Mouse (Mus musculus): ENCODE results near the gene Gpatch8. TPM values are rescaled to one million over a fixed set of nuclear protein-coding genes. Genes with fewer than 3 reads are reported as not detected.

The Gpatch8 gene
- polyA plus RNA-seq, 1 experiment from 2014 or later = 36.1 TPM

- ATAC-seq (ENCODE audit: low read depth) (no peak), DNase-seq (ENCODE audit: low spot score) (no peak)
- no peaks in the 10 kb centered on the region for H3K36me3 ChIP-seq (ENCODE audit: control insufficient read depth, insufficient read depth, low read length)
- peaks cover 11% of the 10 kb centered on the region for H3K4me1 ChIP-seq (ENCODE audit: control insufficient read depth, insufficient read depth, low read length)
- H3K27me3 ChIP-seq (replicated peaks; ENCODE audit: control insufficient read depth, insufficient read depth, low read length) = 0 out of 2 replicates have a peak, but pooled peaks cover 8% of the 10 kb centered on the region
- H3K9me3 ChIP-seq (ENCODE audit: control insufficient read depth, low read length) = no peaks in the 10 kb centered on the region
- H3K4me2 ChIP-seq (ENCODE audit: low read depth, low read length) = no peak overlapping the region
- no peak overlapping the region for H3K27ac ChIP-seq (replicated peaks; ENCODE audit: low read depth, low read length)
- WGBS = 72% methylated on average over 3 of the region's 3 CpGs
- H3K9ac ChIP-seq (ENCODE audit: low read depth, low read length) = no peak overlapping the region
- no peak overlapping the region for H3K4me3 ChIP-seq (ENCODE audit: low read depth, low read length)
These were observed 94.4 kb downstream of the Gpatch8 start for GRCm38 (mm10) chr11:102461764-102462163.

GRCm38 (mm10) chr11:102460541-102460940 is 95.7 kb downstream of the Gpatch8 start:
- no peaks in the 10 kb centered on the region for H3K36me3 ChIP-seq (ENCODE audit: control insufficient read depth, insufficient read depth, low read length)

GRCm38 (mm10) chr11:102455740-102456396 is 100.3 kb downstream of the Gpatch8 start:
- peak overlapping the region; percentile 62 for H3K9ac ChIP-seq (ENCODE audit: low read depth, low read length)
- no peaks in the 10 kb centered on the region; the same call in 1 of the 2 replicates for H3K4me1 ChIP-seq (ENCODE audit: control insufficient read depth, insufficient read depth, low read length)
- H3K36me3 ChIP-seq (ENCODE audit: control insufficient read depth, insufficient read depth, low read length) = no peaks in the 10 kb centered on the region
- ATAC-seq (ENCODE audit: low read depth) (peak; percentile 90), DNase-seq (ENCODE audit: low spot score) (peak; percentile 93)
- 1% methylated on average over 17 of the region's 40 CpGs for WGBS
- H3K4me3 ChIP-seq (ENCODE audit: low read depth, low read length) = peak overlapping the region; percentile 53
- no peaks in the 10 kb centered on the region for H3K9me3 ChIP-seq (ENCODE audit: control insufficient read depth, low read length)
- peak overlapping the region; percentile 93 for H3K4me2 ChIP-seq (ENCODE audit: low read depth, low read length)
- H3K27ac ChIP-seq (replicated peaks; ENCODE audit: low read depth, low read length) = 0 out of 2 replicates have a peak overlapping the region, but pooled peaks have one; percentile 8
- H3K27me3 ChIP-seq (replicated peaks; ENCODE audit: control insufficient read depth, insufficient read depth, low read length) = no peaks in the 10 kb centered on the region

More at GRCm38 (mm10) chr11:102460541-102460940, 95.7 kb downstream of the Gpatch8 start:
- ATAC-seq (ENCODE audit: low read depth) (no peak), DNase-seq (ENCODE audit: low spot score) (no peak)
- Histone ChIP-seq H3K9me3 (ENCODE audit: control insufficient read depth, low read length) (no peaks in the 10 kb centered on the region), H3K4me3 (ENCODE audit: low read depth, low read length) (no peak overlapping the region), H3K27me3 (replicated peaks; ENCODE audit: control insufficient read depth, insufficient read depth, low read length) (0 out of 2 replicates have a peak, but pooled peaks cover 7% of the 10 kb centered on the region), H3K9ac (ENCODE audit: low read depth, low read length) (no peak overlapping the region), H3K27ac (replicated peaks; ENCODE audit: low read depth, low read length) (no peak overlapping the region), H3K4me2 (ENCODE audit: low read depth, low read length) (no peak overlapping the region), H3K4me1 (ENCODE audit: control insufficient read depth, insufficient read depth, low read length) (peaks cover under 1% of the 10 kb centered on the region)
- WGBS = 48% methylated on average over 16 of the region's 16 CpGs

GRCm38 (mm10) chr11:102453131-102453530 is 103.1 kb downstream of the Gpatch8 start:
- no peak overlapping the region for H3K4me3 ChIP-seq (ENCODE audit: low read depth, low read length)
- H3K36me3 ChIP-seq (ENCODE audit: control insufficient read depth, insufficient read depth, low read length) = no peaks in the 10 kb centered on the region
- ATAC-seq (ENCODE audit: low read depth) (no peak), DNase-seq (ENCODE audit: low spot score) (no peak)
- 17% methylated on average over 10 of the region's 10 CpGs for WGBS
- H3K27ac ChIP-seq (replicated peaks; ENCODE audit: low read depth, low read length) = no peak overlapping the region
- no peaks in the 10 kb centered on the region for H3K9me3 ChIP-seq (ENCODE audit: control insufficient read depth, low read length)
- H3K4me1 ChIP-seq (ENCODE audit: control insufficient read depth, insufficient read depth, low read length) = peaks cover 7% of the 10 kb centered on the region
- no peaks in the 10 kb centered on the region for H3K27me3 ChIP-seq (replicated peaks; ENCODE audit: control insufficient read depth, insufficient read depth, low read length)
- H3K4me2 ChIP-seq (ENCODE audit: low read depth, low read length) = no peak overlapping the region
- H3K9ac ChIP-seq (ENCODE audit: low read depth, low read length) = no peak overlapping the region

DNA sequence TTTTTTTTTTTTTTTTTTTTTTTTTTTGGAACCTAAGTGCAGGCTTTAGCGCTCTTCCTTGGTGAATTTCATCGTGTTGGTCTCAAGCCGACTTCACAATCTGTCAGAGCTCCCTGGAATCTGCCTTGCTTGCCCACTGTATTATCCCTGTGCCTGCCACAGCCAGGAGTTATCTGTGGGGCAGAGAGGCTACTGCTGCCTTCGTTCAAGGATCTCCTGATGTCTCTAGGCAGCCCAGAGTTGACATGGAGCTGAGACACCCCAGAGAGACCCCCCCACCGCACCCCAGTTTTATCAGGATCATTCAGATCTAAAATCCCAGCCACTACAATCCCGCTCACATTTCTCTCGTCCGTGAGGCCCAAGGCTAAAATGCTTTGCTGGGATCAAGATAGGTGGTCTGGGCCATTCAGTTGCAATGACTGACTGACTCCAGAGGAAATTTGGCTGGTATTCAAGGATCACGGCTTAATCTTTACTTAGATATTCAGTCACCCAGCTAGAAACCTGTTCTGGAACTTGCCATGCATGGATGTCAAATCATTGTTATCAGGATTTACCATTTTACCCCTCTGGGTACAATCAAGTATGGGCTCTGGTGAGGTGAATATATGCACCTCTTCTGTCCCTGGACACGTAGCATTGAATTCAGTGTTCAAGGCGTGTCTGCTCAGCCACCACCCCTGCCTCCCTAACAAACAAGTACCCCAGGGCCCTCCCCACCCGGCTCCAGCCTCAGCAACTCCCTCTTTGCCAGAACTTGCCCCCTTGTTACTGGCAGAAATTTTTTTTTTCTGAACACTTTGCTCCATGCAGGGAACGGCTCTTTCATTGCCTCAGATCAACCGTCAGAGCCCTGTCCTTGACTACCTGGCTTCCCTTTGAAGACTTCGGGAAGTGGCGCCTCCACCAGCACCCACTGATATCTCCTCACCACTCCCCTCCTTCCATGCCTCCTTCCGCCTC is 106.9 kb downstream of the Gpatch8 start:
- peak; percentile 86 for DNase-seq (ENCODE audit: low spot score)
- H3K4me1 ChIP-seq (ENCODE audit: control insufficient read depth, insufficient read depth, low read length) = peaks cover 33% of the 10 kb centered on the region

DNA sequence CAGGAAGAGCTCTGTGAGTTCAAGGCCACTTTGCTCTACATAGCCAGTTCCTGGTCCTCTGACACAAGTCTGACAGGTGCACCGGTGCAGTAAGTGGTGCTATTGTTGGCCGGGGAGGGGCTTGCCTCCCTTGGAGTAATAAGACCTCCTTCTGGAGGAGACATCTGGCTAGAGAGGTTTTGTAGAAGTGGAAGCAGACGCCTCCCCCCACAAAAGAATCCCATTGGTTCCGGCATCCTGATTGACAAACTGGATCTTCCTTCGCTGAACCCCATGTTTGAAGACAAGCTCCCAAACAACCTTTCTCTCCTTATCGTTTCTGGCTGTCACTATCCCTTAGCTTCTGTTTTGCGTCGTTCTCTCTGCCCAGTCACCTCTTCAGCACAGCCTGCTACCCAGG is 107.9 kb downstream of the Gpatch8 start:
- ATAC-seq (ENCODE audit: low read depth) = no peak

More for the DNA sequence above, 106.9 kb downstream of the Gpatch8 start:
- H3K9ac ChIP-seq (ENCODE audit: low read depth, low read length) = 0 out of 2 replicates have a peak overlapping the region, but pooled peaks have one; percentile 31
- no peak for ATAC-seq (ENCODE audit: low read depth)
- H3K4me3 ChIP-seq (ENCODE audit: low read depth, low read length) = no peak overlapping the region
- H3K27me3 ChIP-seq (replicated peaks; ENCODE audit: control insufficient read depth, insufficient read depth, low read length) = no peaks in the 10 kb centered on the region
- no peaks in the 10 kb centered on the region for H3K9me3 ChIP-seq (ENCODE audit: control insufficient read depth, low read length)
- no peaks in the 10 kb centered on the region for H3K36me3 ChIP-seq (ENCODE audit: control insufficient read depth, insufficient read depth, low read length)
- WGBS = 41% methylated on average over 17 of the region's 17 CpGs
- H3K4me2 ChIP-seq (ENCODE audit: low read depth, low read length) = no peak overlapping the region
- H3K27ac ChIP-seq (replicated peaks; ENCODE audit: low read depth, low read length) = 0 out of 2 replicates have a peak overlapping the region, but pooled peaks have one; percentile 8

GRCm38 (mm10) chr11:102447497-102447896 is 108.7 kb downstream of the Gpatch8 start, which contains the start of gene Fam171a2:
Gene Fam171a2 (minus strand): TSS chr11:102447682.
- H3K4me1 ChIP-seq (ENCODE audit: control insufficient read depth, insufficient read depth, low read length) = peaks cover 33% of the 10 kb centered on the region
- H3K27ac ChIP-seq (replicated peaks; ENCODE audit: low read depth, low read length) = peak within 1 kb of the TSS; percentile 92
- peaks cover 14% of the 10 kb centered on the region for H3K36me3 ChIP-seq (ENCODE audit: control insufficient read depth, insufficient read depth, low read length)
- H3K4me3 ChIP-seq (ENCODE audit: low read depth, low read length) = peak within 1 kb of the TSS; percentile 95
- H3K27me3 ChIP-seq (replicated peaks; ENCODE audit: control insufficient read depth, insufficient read depth, low read length) = no peaks in the 10 kb centered on the region
- H3K4me2 ChIP-seq (ENCODE audit: low read depth, low read length) = peak within 1 kb of the TSS; percentile 86
- peak within 1 kb of the TSS; percentile 98 for H3K9ac ChIP-seq (ENCODE audit: low read depth, low read length)
- no peaks in the 10 kb centered on the region for H3K9me3 ChIP-seq (ENCODE audit: control insufficient read depth, low read length)
- DNase-seq (ENCODE audit: low spot score) = peak; percentile 81
- 0% methylated on average over 3 of the region's 40 CpGs for WGBS
- peak; percentile 71 for ATAC-seq (ENCODE audit: low read depth)

More for the DNA sequence above, 107.9 kb downstream of the Gpatch8 start:
- no peak overlapping the region for H3K9ac ChIP-seq (ENCODE audit: low read depth, low read length)
- peak overlapping the region; percentile 86; the same call in 1 of the 2 replicates for H3K4me2 ChIP-seq (ENCODE audit: low read depth, low read length)
- 9% methylated on average over 8 of the region's 8 CpGs for WGBS
- H3K9me3 ChIP-seq (ENCODE audit: control insufficient read depth, low read length) = no peaks in the 10 kb centered on the region
- H3K27me3 ChIP-seq (replicated peaks; ENCODE audit: control insufficient read depth, insufficient read depth, low read length) = no peaks in the 10 kb centered on the region
- H3K4me3 ChIP-seq (ENCODE audit: low read depth, low read length) = peak overlapping the region; percentile 0; the same call in 1 of the 2 replicates
- peak; percentile 63 for DNase-seq (ENCODE audit: low spot score)
- peaks cover 33% of the 10 kb centered on the region for H3K4me1 ChIP-seq (ENCODE audit: control insufficient read depth, insufficient read depth, low read length)
- H3K27ac ChIP-seq (replicated peaks; ENCODE audit: low read depth, low read length) = no peak overlapping the region
- H3K36me3 ChIP-seq (ENCODE audit: control insufficient read depth, insufficient read depth, low read length) = peaks cover 6% of the 10 kb centered on the region; the same call in 1 of the 2 replicates
